Comparison of ENCODE assay signal across 12 mouse cellular contexts in genomic region chr4:124265527-124265926, GRCm38 (mm10).
A peak's percentile ranks its signal among the peaks of the same experiment; 100 is the strongest.
DNase-seq lines count a peak whose midpoint lies in the region; ATAC-seq and TF ChIP-seq lines count a peak whose summit lies in the region.
"Had no signal": no experiment of that assay in that cellular context is flagged by ENCODE, and none has a peak within 500 bp of the region (broad histone marks: within the 10 kb centered on the region; RNA-seq: fewer than 3 reads in every experiment).

No protein-coding gene starts in this region.

- no peak for TF ChIP-seq CTCF in testis, adult 2 months (IDR thresholded peaks at IDR 0.05; ENCODE audit: control insufficient read depth, insufficient read depth, insufficient replicate concordance, low read depth, low read length)

- peak overlapping the region; percentile 16 for H3K4me3 ChIP-seq in testis, adult 2 months (ENCODE audit: control insufficient read depth, low read depth, low read length)
- H3K4me3 ChIP-seq: limb, embryonic 12.5 days; midbrain, embryonic 12.5 days had no signal

- H3K4me1 ChIP-seq in testis, adult 2 months (ENCODE audit: control insufficient read depth, insufficient read depth, low read length): peaks cover 3% of the 10 kb centered on the region
- H3K4me1 ChIP-seq: limb, embryonic 12.5 days had no signal

- H3K36me3 ChIP-seq in testis, adult 2 months (ENCODE audit: control insufficient read depth, insufficient read depth, low read length): no peaks in the 10 kb centered on the region
- H3K36me3 ChIP-seq: limb, embryonic 12.5 days; midbrain, embryonic 12.5 days had no signal

- H3K27me3 ChIP-seq in testis, adult 2 months (ENCODE audit: control insufficient read depth, insufficient read depth, low read length): no peaks in the 10 kb centered on the region

- no peak for TF ChIP-seq POLR2A in testis, adult 2 months (IDR thresholded peaks at IDR 0.05; ENCODE audit: control insufficient read depth, low read depth, low read length)

- intact Hi-C loops in left cerebral cortex, postnatal 25 days (cut with DNase I): loop anchor here (1.0 kb wide), 2 partner anchors 55 to 310 kb away; no protein-coding TSS in a partner anchor

- H3K27ac ChIP-seq in testis, adult 2 months (ENCODE audit: control insufficient read depth, insufficient read depth, low read depth, low read length): no peak overlapping the region
- H3K27ac ChIP-seq: limb, embryonic 12.5 days had no signal

- DNase-seq in testis, postnatal 14 days (ENCODE audit: low spot score): no peak
- peak; percentile 26 to 27 for DNase-seq in frontal cortex, postnatal 14 days (ENCODE audit: low spot score in 2 of 2)
- peak; percentile 41 to 89 for DNase-seq in left cerebral cortex, postnatal 25 days (ENCODE audit: low spot score in 2 of 2)
- DNase-seq in MN1 (ENCODE audit: low spot score): no peak
- DNase-seq: heart, adult 11 months; heart, postnatal 4 days; lung, embryonic 14.5 days had no signal

- no peak for ATAC-seq in erythroblast, adult 5-6 weeks (replicated peaks; ENCODE audit: low FRiP score, poor library complexity, severe bottlenecking)
- no peak for ATAC-seq in monocyte, adult 5-6 weeks (replicated peaks; ENCODE audit: insufficient number of reproducible peaks, low FRiP score, low TSS enrichment, poor library complexity, severe bottlenecking)

Comparison
In these comparisons a context has a peak if more than half of its experiments do, and no peak if none do; other contexts are left out.
1. DNase-seq: peak in frontal cortex, postnatal 14 days (2 of 2) and left cerebral cortex, postnatal 25 days (2 of 2); none in testis, postnatal 14 days (single experiment) and MN1 (single experiment).